Mouse (Mus musculus): Measurements from ENCODE around the gene Plod3.
A peak's percentile ranks its signal among the peaks of the same experiment; 100 is the strongest.
"Not testable (repeated sequence)": the region's sequence is repeated elsewhere in the genome, so short reads cannot be mapped to it uniquely, and the experiment has no call there.

The Plod3 gene

GRCm38 (mm10) chr5:136986695-136987137 lies at the start of gene Plod3:
Gene Plod3 (plus strand): TSS chr5:136987019.
- DNase-seq, result peak; percentile 95 to 96

DNA sequence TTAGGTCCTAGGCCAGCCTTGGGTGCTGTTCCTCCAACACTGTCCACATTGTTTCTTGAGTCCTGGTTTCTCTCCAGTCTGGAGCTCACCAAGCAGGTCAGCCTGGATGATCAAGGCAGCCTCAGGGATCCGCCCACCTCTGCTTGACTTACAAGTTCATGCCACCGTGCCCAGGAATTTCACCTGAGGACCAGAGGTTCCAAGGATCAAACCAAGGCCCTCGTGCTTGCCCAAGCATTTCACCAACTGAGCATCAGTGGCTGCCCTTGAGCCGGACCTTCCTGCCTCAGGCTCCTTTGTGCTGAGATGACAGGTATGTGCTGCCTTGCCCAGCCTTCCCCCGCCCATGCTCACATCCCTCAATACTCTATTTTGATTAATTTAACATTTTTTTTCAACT lies 49.2 kb upstream of the Plod3 start:
- DNase-seq, result no peak

- DNase-seq, result no peak
These were observed 47.5 kb upstream of the Plod3 start for GRCm38 (mm10) chr5:136939284-136939683.

- DNase-seq, result not testable (repeated sequence)
These were observed 46.8 kb upstream of the Plod3 start for GRCm38 (mm10) chr5:136940029-136940428.

DNA sequence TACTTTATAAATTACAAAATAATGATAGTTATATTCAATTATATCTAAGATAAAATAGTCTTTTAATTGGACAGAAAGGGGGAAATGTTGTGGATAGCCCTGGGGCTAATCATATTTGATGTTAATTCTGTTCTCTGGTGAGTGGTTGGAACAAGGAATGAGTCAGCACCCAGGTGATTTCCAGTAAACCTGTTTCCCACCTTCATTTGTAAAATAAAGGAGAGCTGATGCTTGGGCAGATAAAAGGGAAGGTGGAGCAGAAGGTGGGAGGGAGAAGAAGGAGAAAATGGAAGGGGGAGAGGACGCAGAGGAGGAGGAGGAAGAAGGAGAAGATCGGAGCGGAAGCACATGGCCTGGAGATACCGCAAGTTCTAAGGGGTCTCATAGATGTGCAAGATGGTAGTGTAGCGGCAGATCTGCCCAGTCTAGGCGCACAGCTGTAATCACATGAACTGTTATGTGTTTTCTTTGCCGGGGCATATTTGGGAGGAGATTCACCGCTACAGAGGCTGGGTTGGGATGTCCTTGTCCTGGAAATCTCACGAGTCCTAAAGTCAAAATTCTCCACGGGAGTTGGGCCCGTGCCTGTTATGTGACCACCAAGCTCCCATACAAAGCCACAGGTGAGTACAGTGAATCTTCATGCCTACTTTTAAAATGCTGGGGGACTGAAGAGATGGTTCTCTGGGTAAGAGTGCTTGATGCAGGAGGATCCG lies 45.8 kb upstream of the Plod3 start:
- DNase-seq, result no peak

DNA sequence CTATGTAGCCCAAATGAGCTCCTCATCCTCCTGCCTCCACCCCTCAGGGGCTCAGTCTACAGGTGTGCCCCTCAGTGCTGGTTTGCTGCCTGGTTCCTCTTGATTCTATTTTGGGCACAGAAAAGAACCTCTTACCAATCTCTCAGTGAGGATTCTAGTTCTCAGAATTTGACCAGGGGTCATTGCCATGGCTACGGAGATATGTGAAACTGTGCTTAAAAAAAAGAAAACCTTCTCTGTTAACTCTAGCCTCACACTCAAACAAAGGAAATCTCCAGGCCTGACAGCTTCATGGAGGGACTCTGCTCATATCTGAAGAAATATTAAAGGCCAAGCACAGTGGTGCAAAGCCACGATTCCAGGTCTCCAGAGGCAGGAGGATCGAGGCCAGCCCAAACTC lies 44.0 kb upstream of the Plod3 start:
- no peak for DNase-seq

DNA sequence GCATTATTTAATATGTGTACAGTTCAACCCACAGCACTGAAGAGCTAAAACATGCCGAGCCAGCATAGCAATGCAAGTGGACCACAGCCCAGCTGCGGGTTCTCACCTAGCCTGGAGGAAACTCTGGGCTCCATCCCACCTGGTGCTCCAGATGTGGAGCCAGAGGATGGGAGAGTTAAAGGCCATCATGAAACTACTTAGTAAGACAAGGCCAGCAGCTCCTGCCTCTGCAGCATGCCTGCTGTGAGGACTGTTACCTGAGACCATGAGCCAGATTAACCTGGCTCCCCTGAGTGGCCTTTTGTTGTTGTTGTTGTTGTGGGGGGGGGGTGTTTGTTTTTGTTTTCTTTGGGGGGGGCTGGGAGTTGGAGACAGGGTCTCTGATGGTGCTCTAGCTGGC lies 43.4 kb upstream of the Plod3 start:
- DNase-seq, result no peak

DNA sequence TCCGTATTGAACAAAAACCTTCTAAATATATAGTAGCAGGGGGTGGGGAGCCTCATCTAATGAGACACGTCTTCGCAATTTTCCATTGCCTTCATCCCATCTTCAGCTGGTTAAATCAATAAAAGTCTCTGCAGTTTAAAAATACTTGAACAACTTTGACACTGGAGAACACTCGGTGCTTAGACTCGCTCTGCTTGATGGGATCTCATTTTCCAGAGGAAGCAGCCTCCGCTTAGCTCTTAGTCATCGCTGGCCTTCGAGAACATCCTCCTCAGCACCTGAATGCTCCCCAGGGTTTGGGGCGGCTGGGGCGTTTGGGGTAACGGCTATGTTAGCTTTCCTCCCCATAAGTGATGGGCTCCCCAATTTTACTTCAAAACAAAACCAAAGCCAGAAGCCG lies 41.7 kb upstream of the Plod3 start:
- DNase-seq, result no peak

DNA sequence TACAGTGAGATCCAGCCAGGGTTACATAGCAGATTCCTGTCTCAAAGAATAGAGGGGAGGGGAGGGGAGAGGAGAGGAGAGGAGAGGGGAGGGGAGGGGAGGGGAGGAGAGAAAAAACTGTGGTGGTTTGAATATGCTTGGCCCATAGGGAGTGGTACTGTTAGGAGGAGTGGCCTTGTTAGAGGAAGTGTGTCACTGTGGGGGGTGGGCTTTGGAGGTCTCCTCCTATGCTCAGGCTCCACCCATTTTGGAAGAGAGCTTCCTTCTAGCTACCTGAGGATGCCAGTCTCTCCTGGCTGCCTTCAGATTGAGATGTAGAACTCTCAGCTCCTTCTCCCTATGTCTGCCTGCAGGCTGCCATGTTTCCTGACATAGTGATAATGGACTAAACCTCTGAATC lies 38.9 kb upstream of the Plod3 start:
- no peak for DNase-seq

DNA sequence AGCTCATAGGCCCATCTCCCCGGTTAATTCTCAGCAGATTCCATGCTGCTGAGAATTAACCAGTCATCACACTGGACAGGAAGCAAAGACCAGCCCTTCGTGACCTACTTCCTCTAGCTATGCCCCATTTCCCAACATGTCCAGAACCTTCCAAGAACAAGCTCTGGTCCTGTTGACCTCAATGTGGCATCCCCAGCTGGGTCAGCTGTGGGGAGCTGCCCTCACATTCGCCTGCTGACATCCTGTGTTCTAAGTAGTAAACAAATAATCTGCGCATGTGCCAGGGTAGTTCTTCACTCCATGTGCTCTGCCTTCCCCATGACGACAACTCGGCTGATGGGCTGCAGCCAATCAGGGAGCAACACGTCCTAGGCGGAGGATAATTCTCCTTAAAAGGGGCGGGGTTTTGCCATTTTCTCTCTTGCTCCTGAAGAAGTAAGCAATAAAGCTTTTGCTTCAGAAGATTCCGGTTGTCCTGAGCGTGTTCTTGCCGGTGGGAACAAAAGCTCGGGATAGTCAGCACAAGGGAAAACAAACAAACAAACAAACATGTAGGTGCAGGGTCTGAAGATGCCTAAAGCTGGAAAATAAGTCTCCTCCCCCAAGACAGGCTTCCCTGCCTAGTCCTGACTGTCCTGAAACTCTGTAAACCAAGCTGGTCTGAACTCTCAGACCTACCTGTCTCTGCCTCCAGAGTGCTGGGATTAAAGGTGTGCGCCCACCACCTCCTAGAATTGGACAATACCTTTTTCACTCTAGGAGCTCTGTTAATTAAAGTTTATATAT lies 37.1 kb upstream of the Plod3 start:
- not testable (repeated sequence) for DNase-seq

GRCm38 (mm10) chr5:136950521-136950920 lies 36.3 kb upstream of the Plod3 start:
- no peak for DNase-seq

DNA sequence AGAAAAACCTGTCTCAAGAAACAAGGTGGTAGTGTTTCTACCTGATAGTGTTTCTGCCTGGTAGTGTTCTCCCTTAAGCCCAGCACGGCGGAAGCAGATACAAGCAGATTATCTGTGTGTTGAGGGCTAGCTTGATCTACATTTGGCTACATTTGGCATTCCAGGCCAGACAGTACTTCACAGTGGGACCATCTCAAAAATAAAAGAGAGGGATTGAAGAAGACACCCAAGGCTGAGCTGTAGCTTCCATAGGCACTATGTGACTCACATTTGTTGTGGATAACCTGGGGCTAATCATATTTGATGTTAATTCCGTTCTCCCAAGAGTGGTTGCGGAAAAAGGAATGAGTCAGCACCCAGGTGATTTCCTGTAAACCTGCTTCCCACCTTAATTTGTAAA lies 34.7 kb upstream of the Plod3 start:
- no peak for DNase-seq

- peak; percentile 94 to 96 for DNase-seq
These were observed 33.8 kb upstream of the Plod3 start, which contains the start of gene Fis1 for GRCm38 (mm10) chr5:136953015-136953414. Gene Fis1 (plus strand): TSS chr5:136953275.

DNA sequence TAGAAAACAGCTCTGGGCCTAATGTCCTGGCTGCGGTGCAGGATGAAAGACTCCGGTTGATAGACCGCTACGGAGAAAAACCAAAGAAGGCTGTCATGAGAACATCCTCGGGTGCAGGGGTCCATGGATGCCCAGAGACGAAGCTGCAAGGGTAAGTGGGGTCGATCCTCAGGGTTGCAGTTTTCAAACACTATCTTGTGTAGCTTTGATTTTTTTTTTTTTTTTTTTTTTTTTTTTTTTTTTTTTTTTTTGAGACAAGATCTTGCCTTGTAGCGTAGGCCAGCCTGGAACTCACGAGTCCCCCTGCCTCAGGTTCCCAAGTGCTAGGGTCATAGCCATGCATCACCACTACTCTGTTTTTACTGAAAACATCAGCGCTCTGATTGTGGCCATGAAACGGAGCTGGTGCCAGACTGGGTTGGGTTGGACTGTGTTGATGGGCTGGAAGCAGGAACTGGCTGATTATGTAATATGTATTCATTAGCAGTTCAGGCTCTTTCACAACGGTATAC lies 33.3 kb upstream of the Plod3 start:
- peak; percentile 41 to 57 for DNase-seq

DNA sequence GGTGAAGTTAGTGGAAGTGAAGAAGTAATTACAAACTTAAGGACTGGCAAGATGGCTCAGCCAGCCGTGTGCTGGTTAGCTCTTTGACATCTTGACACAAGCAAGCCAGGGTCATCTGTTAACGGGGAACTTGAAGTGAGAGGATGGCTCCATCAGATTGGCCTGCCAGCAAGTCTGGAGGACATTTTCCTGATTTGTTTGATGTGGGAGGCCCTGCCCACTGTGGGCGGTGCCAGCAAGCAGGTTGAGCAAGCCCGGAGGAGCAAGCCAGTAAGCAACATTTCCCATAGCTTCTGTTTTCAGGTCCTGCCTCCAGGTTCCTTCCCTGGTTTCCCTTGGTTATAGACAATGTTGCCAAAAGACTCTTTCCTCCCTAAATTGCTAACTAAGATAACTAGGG lies 31.2 kb upstream of the Plod3 start:
- no peak for DNase-seq

DNA sequence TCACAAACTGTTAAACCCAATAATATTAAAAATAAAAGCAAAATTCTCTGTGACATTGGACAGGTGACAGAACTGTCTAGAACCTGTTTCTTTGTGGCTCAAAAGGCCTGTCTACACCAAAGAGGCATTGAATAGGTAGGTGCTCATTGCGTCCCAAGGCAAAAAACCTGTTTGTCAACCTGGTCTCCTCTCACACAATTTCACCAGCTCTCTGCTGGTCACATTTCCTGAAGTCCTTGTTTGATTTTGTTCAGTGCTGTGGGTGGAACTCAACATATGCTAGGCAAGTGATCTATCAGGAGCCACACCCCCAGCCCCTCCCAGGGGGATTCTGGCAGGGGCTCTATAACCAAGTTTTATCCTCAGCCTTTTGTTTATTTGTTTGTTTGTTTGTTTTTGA lies 29.6 kb upstream of the Plod3 start:
- DNase-seq, result no peak

DNA sequence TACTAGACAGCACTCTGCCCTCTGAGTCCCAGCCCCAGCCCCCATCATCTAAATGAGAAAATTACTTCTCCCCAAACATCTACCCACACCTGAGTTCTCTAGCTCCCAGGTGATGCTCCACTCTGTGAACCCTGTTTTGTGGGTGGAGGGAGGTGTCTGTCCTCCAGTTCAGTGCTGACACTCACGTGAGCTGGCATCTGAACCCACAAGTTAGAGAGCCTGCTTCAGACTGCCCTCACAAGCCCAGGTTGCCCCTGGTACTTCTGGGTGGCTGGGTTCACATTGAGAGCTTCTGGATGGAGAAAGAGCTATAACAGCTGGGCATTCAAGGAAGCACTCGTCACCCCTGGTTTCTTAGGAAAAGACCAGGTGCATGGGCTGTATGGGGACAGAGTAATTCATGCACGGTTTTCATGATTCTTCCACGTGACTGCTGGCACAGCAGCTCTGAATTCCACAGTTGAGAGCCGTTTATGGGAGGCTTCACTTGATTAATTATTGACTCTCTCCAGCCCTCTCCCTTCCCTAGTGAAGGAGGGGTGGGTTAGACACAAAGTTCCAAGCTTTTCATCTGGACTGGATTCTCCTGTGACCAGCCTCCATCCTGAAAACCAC lies 27.7 kb upstream of the Plod3 start:
- DNase-seq, result no peak

GRCm38 (mm10) chr5:136960053-136960452 lies 26.8 kb upstream of the Plod3 start:
- no peak for DNase-seq

DNA sequence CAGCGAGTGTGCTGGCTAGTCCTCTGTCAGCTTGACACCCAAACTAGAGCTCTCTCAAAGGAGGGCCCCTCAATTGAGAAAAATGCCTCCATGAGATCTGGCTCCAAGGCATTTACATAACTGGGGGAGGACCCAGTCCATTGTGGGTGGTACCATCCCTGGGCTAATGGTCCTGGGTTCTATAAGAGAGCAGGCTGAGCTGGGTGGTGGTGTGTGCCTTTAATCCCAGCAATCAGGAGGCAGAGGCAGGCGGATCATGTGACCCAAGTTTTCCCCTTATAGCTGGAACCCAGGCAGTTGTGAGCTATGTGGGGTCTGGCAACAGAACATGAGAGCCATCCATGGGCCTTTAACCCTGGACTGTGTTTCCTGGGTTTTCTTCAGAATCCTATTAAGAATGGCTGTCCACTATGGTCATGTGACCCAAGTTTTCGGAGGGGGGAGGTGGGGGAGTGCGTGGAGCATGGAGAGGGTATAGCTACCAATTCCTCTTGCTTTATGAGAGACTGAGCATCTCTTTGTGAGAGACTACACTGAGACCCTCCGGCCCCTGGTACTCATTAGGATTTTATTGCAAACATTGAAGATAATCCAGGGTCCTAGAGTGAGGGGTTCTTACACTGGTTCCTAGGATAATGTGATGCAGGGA lies 25.4 kb upstream of the Plod3 start:
- DNase-seq, result peak in 1 of 2 experiments; percentile 26

DNA sequence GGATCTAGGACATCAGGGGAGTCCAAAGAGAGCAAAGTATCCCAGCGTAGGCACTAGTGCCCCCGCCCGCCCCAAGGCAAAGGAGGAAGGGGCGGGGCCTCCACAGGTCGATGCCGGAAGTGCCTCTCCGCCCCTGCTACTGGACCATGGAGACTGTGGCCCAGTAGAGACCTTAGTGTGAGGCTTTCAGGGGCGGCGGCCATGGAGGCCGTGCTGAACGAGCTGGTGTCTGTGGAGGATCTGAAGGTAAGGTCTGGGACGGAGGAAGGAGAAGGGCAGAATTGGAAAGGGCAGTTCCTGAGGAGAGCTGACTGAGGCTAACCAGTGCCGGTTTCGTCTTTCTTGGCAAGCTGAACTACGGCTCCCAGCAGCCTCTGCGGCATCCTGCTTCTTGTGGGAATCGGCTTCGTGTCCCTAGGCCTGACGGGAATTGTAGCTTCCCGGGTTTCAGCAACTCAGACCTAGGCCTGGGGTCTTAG lies 24.8 kb upstream of the Plod3 start:
- peak; percentile 86 to 93 for DNase-seq

DNA sequence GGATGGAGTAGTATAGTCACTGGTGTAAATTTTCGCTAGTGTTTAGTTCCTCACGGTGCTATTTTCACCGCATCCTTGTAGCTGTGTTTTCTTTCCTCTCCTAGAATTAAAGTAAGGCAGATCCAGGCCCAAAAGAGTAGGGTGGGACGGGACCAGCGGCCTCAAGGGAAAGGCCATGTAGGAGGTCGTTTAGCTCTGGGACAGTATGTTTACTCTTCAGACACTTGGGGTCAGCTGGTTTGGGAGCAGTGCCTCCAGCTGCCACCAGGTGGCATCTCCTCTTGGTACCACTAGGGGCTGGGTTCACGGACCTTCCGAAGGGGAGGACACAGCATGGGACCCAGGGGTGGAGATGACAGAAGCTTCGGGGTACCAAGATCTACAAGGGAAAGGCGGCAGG lies 24.3 kb upstream of the Plod3 start:
- peak; percentile 81 to 83 for DNase-seq

DNA sequence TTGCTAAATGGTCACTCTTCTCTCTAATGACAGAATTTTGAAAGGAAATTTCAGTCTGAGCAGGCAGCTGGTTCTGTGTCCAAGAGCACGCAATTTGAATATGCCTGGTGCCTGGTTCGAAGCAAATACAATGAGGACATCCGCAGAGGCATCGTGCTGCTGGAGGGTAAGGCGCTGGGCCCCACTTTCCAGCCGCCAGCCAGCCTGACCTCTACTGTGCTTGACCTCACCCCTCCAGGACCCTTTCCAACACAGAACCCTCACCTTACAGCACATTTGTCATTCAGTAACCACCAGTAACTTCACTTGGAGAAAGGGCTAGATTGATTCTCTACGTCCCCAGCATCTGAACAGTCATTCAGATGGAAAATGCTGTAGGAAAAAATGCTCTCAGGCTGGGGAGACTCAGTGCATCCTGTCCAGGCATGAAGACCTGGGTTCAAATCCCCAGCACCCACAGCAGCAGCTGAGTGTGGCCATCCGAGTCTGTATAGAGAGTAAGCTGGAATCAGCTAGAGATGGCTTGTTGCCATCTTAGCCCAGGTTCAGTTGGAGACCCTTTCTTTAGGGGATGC lies 23.8 kb upstream of the Plod3 start:
- DNase-seq, result no peak

Data from cerebellum, postnatal 36 days (tissue).